Mouse (Mus musculus) megakaryocyte, embryonic 14.5 days (primary cell): Measurements from ENCODE around the gene Adrb1.

Source experiments
- FLI1 ChIP-seq: IDR thresholded peaks from 2 replicates; pipeline ENCODE4 v1.6.1; 2012; ENCODE audit warnings: low read length, inconsistent platforms, mixed read lengths
- GATA1 ChIP-seq: IDR thresholded peaks from 3 replicates; pipeline ENCODE4 v1.6.1; 2012; ENCODE audit warnings: mixed read lengths, low read length, inconsistent platforms, borderline replicate concordance

GRCm38 (mm10) chr19:56727170-56727877 lies 5.3 kb downstream of the Adrb1 start:
- no peak for TF ChIP-seq GATA1
- no peak for TF ChIP-seq FLI1
